Mouse (Mus musculus) brain, embryonic 14.5 days (tissue): ENCODE data around the gene Bicra.

Experiments used
- CTCF ChIP-seq: fragments of 200-500 bp; IDR thresholded peaks from 2 replicates; pipeline ENCODE4 v1.5.1; 2012; ENCODE audit warnings: inconsistent platforms, mild to moderate bottlenecking, moderate library complexity, borderline replicate concordance; ENCODE audit not compliant: insufficient read depth, insufficient read length; ENCODE audit errors: extremely low read depth
- POLR2A ChIP-seq: fragments of 200-500 bp; IDR thresholded peaks from 2 replicates; pipeline ENCODE4 v1.6.1; 2012; ENCODE audit warnings: mild to moderate bottlenecking, inconsistent platforms, borderline replicate concordance; ENCODE audit not compliant: poor library complexity, insufficient read depth, insufficient read length, severe bottlenecking; ENCODE audit errors: extremely low read depth

- TF ChIP-seq CTCF (no peak), POLR2A (no peak)
Observed at GRCm38 (mm10) chr7:16009636-16010035, 38.1 kb downstream of the Bicra start.
